Mouse (Mus musculus): Measurements from ENCODE around the gene Fcna.

DNA sequence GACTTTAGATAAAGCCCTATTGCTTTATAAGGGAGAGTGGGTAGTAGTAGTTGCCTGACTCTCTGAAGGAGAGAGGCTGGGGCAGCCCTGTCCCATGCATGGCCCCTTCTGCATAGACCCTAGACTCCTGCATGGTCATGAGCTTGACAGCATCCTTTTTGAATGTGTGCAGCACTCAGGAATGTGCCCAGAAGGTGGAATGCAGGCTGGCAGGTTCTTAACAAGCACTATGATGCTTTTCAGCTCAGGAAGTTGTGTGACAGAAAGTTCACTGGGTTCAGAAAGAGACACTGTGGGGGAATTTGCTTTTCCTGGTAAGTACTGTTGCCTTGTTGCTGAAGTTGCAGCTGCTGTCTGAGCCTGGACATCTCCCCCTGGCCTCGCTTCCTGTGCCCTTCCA is 26.7 kb upstream of the Fcna start:
- no peak for TF ChIP-seq MYOD1 (IDR thresholded peaks at IDR 0.05; ENCODE audit: control insufficient read depth, insufficient read length, low read depth)
- no peak for TF ChIP-seq CTCF (IDR thresholded peaks at IDR 0.05; ENCODE audit: control insufficient read depth, insufficient read depth, insufficient read length)
- TF ChIP-seq CEBPB (IDR thresholded peaks at IDR 0.05; ENCODE audit: low read depth): no peak
- no peak for TF ChIP-seq MAX (IDR thresholded peaks at IDR 0.05)
- no peak for TF ChIP-seq USF1 (IDR thresholded peaks at IDR 0.05; ENCODE audit: low read depth)
- no peak for TF ChIP-seq MYOG (IDR thresholded peaks at IDR 0.05; ENCODE audit: control insufficient read depth, extremely low read depth, insufficient read length)
- TF ChIP-seq FOSL1 (IDR thresholded peaks at IDR 0.05; ENCODE audit: insufficient read depth, low read length, poor library complexity, severe bottlenecking): no peak
